Mouse (Mus musculus) megakaryocyte, adult 5-6 weeks (primary cell): ENCODE measurements around the gene B430306N03Rik. TPM values are rescaled to one million over a fixed set of nuclear protein-coding genes. Genes with fewer than 3 reads are reported as not detected.
A peak's percentile ranks its signal among the peaks of the same experiment; 100 is the strongest.
"Not testable (repeated sequence)": the region's sequence is repeated elsewhere in the genome, so short reads cannot be mapped to it uniquely, and the experiment has no call there.

ENCODE experiments used
- ATAC-seq: 2 replicates; pipeline ENCODE4 v1.8.0; 2016; ENCODE audit warnings: mild to moderate bottlenecking, inconsistent platforms; ENCODE audit not compliant: poor library complexity, severe bottlenecking
- total RNA-seq, 2 experiments: library from RNA; stranded (forward) in 1 of 2; stranded (reverse) in 1 of 2; fragments of 153-499, 151-499 nt in 1 of 2; fragments of 221-1000, 200-1000 nt in 1 of 2; gene quantifications; 2 replicates each; pipeline versions ENCODE4 v1.2.3 to v1.2.4; 2015 to 2017

Gene B430306N03Rik
- total RNA-seq, 2 experiments from 2014 or later = 34.0 to 68.9 TPM

- no peak for ATAC-seq
These were observed 14.1 kb upstream of the B430306N03Rik start for GRCm38 (mm10) chr17:48301792-48302191.

- no peak for ATAC-seq
These were observed 3.8 kb upstream of the B430306N03Rik start for GRCm38 (mm10) chr17:48312124-48312523.

- no peak for ATAC-seq
These were observed 2.7 kb downstream of the B430306N03Rik start for GRCm38 (mm10) chr17:48318686-48319085.

GRCm38 (mm10) chr17:48321279-48321678, 5.3 kb downstream of the B430306N03Rik start:
- ATAC-seq = no peak

- ATAC-seq = no peak
These were observed 7.3 kb downstream of the B430306N03Rik start for GRCm38 (mm10) chr17:48323236-48323635.

- ATAC-seq = peak; percentile 86
These were observed 8.3 kb downstream of the B430306N03Rik start for GRCm38 (mm10) chr17:48324258-48324657.

- ATAC-seq = no peak
These were observed 9.2 kb downstream of the B430306N03Rik start for GRCm38 (mm10) chr17:48325093-48325492.

GRCm38 (mm10) chr17:48325638-48326037, 9.7 kb downstream of the B430306N03Rik start:
- ATAC-seq = peak; percentile 23; the same call in 1 of the 2 replicates

- no peak for ATAC-seq
These were observed 10.7 kb downstream of the B430306N03Rik start for GRCm38 (mm10) chr17:48326656-48327055.

- no peak for ATAC-seq
These were observed 16.6 kb downstream of the B430306N03Rik start for GRCm38 (mm10) chr17:48332524-48332923.

GRCm38 (mm10) chr17:48334186-48334585, 18.2 kb downstream of the B430306N03Rik start:
- no peak for ATAC-seq

GRCm38 (mm10) chr17:48336857-48337256, 20.9 kb downstream of the B430306N03Rik start:
- ATAC-seq = peak; percentile 98

- ATAC-seq = no peak
These were observed 24.3 kb downstream of the B430306N03Rik start for GRCm38 (mm10) chr17:48340267-48340666.

- ATAC-seq = no peak
These were observed 26.0 kb downstream of the B430306N03Rik start for GRCm38 (mm10) chr17:48341947-48342346.

- no peak for ATAC-seq
These were observed 27.1 kb downstream of the B430306N03Rik start for GRCm38 (mm10) chr17:48343065-48343464.

GRCm38 (mm10) chr17:48345824-48346223, 29.9 kb downstream of the B430306N03Rik start:
- no peak for ATAC-seq

- ATAC-seq = peak; percentile 69
These were observed 30.3 kb downstream of the B430306N03Rik start, which contains the start of gene Trem2 for GRCm38 (mm10) chr17:48346231-48346630. Trem2 (plus strand) TSS chr17:48346401.

GRCm38 (mm10) chr17:48346834-48347233, 30.9 kb downstream of the B430306N03Rik start:
- peak; percentile 38; the same call in 1 of the 2 replicates for ATAC-seq

GRCm38 (mm10) chr17:48347287-48347686, 31.3 kb downstream of the B430306N03Rik start:
- peak; percentile 89 for ATAC-seq

- no peak for ATAC-seq
These were observed 34.8 kb downstream of the B430306N03Rik start for GRCm38 (mm10) chr17:48350681-48351193.

GRCm38 (mm10) chr17:48352976-48353375, 37.0 kb downstream of the B430306N03Rik start:
- ATAC-seq = not testable (repeated sequence)

GRCm38 (mm10) chr17:48355822-48356221, 39.9 kb downstream of the B430306N03Rik start:
- no peak for ATAC-seq

GRCm38 (mm10) chr17:48357892-48358291, 42.0 kb downstream of the B430306N03Rik start:
- no peak for ATAC-seq
